Mouse (Mus musculus): ENCODE measurements at regions not wholly inside any gene's neighbourhood (a gene's known extent, or its start where the extent isn't known, plus 50 kb on each side); places are given as distances from the start of the nearest gene placed in this dataset.

DNA sequence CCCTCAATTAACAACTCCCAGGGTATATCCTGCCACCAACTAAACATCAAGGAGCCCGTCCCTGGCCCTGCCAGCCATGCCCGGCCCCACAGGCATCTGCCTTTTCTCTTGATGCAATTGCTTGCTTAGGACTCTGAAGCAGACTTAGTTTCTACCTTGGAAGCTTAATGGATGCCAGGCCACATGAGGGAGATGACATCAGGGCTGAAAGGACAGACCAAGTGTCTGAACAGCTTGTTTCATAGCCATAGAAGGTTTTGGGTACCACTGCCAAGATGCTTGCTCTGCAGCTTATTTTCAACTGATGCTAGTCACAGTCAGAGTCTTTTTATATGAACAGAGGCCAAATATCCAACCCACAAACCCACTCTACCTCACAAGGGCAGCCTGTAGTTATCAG lies 83.4 kb upstream of the Ccdc122 start:
- TF ChIP-seq CTCF (IDR thresholded peaks at IDR 0.05; ENCODE audit: low read depth, low read length) (no peak), POLR2A (IDR thresholded peaks at IDR 0.05; ENCODE audit: insufficient read depth, low read length) (no peak)

All from ES-Bruce4 (cell line).